8 mouse cellular contexts compared by ENCODE assay signal in the genomic region with DNA sequence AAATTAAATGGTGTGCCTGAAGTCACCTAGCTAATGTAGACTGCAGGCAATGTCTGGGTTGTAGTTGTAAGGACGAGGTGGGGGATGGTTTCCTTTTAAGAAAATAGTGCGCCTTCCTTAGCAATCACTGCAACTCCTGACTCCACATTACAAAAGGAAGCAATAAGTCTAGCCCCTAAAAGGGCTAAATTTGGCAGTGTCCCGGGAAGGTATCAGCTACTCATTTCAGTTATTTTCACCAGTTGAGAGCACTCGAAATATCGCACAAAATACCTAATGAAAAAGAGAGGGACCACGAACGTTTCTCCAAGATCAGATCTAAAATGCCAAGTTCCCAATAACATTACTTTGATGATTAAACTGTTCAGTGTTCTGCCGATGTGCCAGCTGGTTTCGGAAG. TPM values are rescaled to one million over a fixed set of nuclear protein-coding genes. Genes with fewer than 3 reads are reported as not detected.
DNase-seq lines count a peak whose midpoint lies in the region; ATAC-seq and TF ChIP-seq lines count a peak whose summit lies in the region.

No protein-coding gene starts in this region.

- no peaks in the 10 kb centered on the region for H3K9me3 ChIP-seq in lung, postnatal 0 days (ENCODE audit: low read length)
- H3K9me3 ChIP-seq in intestine, embryonic 14.5 days (ENCODE audit: control insufficient read depth, low read length): no peaks in the 10 kb centered on the region
- no peaks in the 10 kb centered on the region for H3K9me3 ChIP-seq in neural tube, embryonic 13.5 days

- peak overlapping the region; percentile 69 for H3K4me3 ChIP-seq in heart, adult 2 months
- H3K4me3 ChIP-seq in lung, postnatal 0 days (ENCODE audit: low read depth, low read length): peak overlapping the region; percentile 44; the same call in 1 of the 2 replicates
- H3K4me3 ChIP-seq in intestine, embryonic 14.5 days (ENCODE audit: low read depth, low read length): peak overlapping the region; percentile 34
- H3K4me3 ChIP-seq in neural tube, embryonic 13.5 days: no peak overlapping the region

- no peak for ATAC-seq in lung, postnatal 0 days
- ATAC-seq in intestine, embryonic 14.5 days (replicated peaks; ENCODE audit: low FRiP score, low TSS enrichment, low read depth): no peak
- no peak; the same call in 1 of the 2 replicates for ATAC-seq in neural tube, embryonic 13.5 days (ENCODE audit: low read depth)

- no peak overlapping the region; the same call in 1 of the 2 replicates for H3K9ac ChIP-seq in heart, adult 2 months (ENCODE audit: low read depth, low read length)
- H3K9ac ChIP-seq in lung, postnatal 0 days (replicated peaks; ENCODE audit: low read depth): no peak overlapping the region
- no peak overlapping the region; the same call in 1 of the 2 replicates for H3K9ac ChIP-seq in intestine, embryonic 14.5 days (ENCODE audit: low read length)
- no peak overlapping the region for H3K9ac ChIP-seq in neural tube, embryonic 13.5 days

- H3K27ac ChIP-seq in heart, adult 2 months: no peak overlapping the region; the same call in 1 of the 2 replicates
- H3K27ac ChIP-seq in lung, postnatal 0 days (ENCODE audit: low read length): no peak overlapping the region
- H3K27ac ChIP-seq in intestine, embryonic 14.5 days (ENCODE audit: low read depth): no peak overlapping the region
- H3K27ac ChIP-seq in neural tube, embryonic 13.5 days (replicated peaks): no peak overlapping the region

- no peak for DNase-seq in heart, adult 2 months
- no peak for DNase-seq in heart, adult 8-10 months (ENCODE audit: low spot score)
- DNase-seq in lung, postnatal 0 days (ENCODE audit: low spot score): no peak
- DNase-seq in lung, postnatal 14 days: no peak
- DNase-seq in intestine, embryonic 14.5 days (ENCODE audit: low spot score): no peak
- no peak for DNase-seq in left cerebral cortex, adult 8-10 months (ENCODE audit: low spot score in 2 of 2)
- DNase-seq in cerebellum, postnatal 4 days (ENCODE audit: low spot score in 2 of 2): no peak

- peak overlapping the region; percentile 90; the same call in 1 of the 2 replicates for H3K4me2 ChIP-seq in lung, postnatal 0 days (replicated peaks; ENCODE audit: low read depth, low read length)
- H3K4me2 ChIP-seq in intestine, embryonic 14.5 days (ENCODE audit: low read length): peak overlapping the region; percentile 83
- peak overlapping the region; percentile 69 for H3K4me2 ChIP-seq in neural tube, embryonic 13.5 days

- H3K27me3 ChIP-seq in heart, adult 2 months (ENCODE audit: control insufficient read depth, insufficient read depth, low read length): no peaks in the 10 kb centered on the region
- H3K27me3 ChIP-seq in lung, postnatal 0 days (replicated peaks; ENCODE audit: insufficient read depth, low read length): no peaks in the 10 kb centered on the region
- peaks cover 16% of the 10 kb centered on the region for H3K27me3 ChIP-seq in intestine, embryonic 14.5 days (replicated peaks; ENCODE audit: control insufficient read depth, insufficient read depth, low read length)
- H3K27me3 ChIP-seq in neural tube, embryonic 13.5 days: peaks cover 76% of the 10 kb centered on the region

- no peak for TF ChIP-seq CTCF in heart, adult 2 months (IDR thresholded peaks at IDR 0.05)
- no peak for TF ChIP-seq CTCF in lung, postnatal 0 days (IDR thresholded peaks at IDR 0.05)

- TF ChIP-seq EP300 in heart, adult 2 months (IDR thresholded peaks at IDR 0.05; ENCODE audit: insufficient read depth, low read depth, low read length): no peak
- TF ChIP-seq EP300 in lung, postnatal 0 days (IDR thresholded peaks at IDR 0.05): no peak

- intact Hi-C loops in heart, adult 2 months (cut with DNase I): loop anchor here (2.0 to 5.0 kb wide), 3 partner anchors 41 to 111 kb away; no protein-coding TSS in a partner anchor

- TF ChIP-seq POLR2A in heart, adult 2 months (IDR thresholded peaks at IDR 0.05; ENCODE audit: insufficient read depth, low read depth, low read length): no peak

- 69% methylated on average over 9 of the region's 9 CpGs for WGBS in heart, adult 2 months
- 51% methylated on average over 9 of the region's 9 CpGs for WGBS in lung, postnatal 0 days
- WGBS in intestine, embryonic 14.5 days: 51% methylated on average over 9 of the region's 9 CpGs
- WGBS in neural tube, embryonic 13.5 days: 40% methylated on average over 9 of the region's 9 CpGs

- H3K36me3 ChIP-seq in heart, adult 2 months (ENCODE audit: control insufficient read depth, insufficient read depth, low read length): no peaks in the 10 kb centered on the region
- no peaks in the 10 kb centered on the region for H3K36me3 ChIP-seq in lung, postnatal 0 days (ENCODE audit: insufficient read depth, low read length)
- H3K36me3 ChIP-seq in intestine, embryonic 14.5 days (ENCODE audit: control insufficient read depth, insufficient read depth, low read length): no peaks in the 10 kb centered on the region
- no peaks in the 10 kb centered on the region for H3K36me3 ChIP-seq in neural tube, embryonic 13.5 days

- H3K79me2 ChIP-seq in heart, adult 2 months (replicated peaks; ENCODE audit: control insufficient read depth, insufficient read depth, low read length): no peaks in the 10 kb centered on the region

- H3K4me1 ChIP-seq in heart, adult 2 months (ENCODE audit: control insufficient read depth, insufficient read depth, low read length): peaks cover 1% of the 10 kb centered on the region; the same call in 1 of the 2 replicates
- peaks cover 10% of the 10 kb centered on the region; the same call in 1 of the 2 replicates for H3K4me1 ChIP-seq in lung, postnatal 0 days (ENCODE audit: insufficient read depth, low read depth, low read length)
- peaks cover 8% of the 10 kb centered on the region for H3K4me1 ChIP-seq in intestine, embryonic 14.5 days (replicated peaks; ENCODE audit: control insufficient read depth, insufficient read depth, low read length)
- H3K4me1 ChIP-seq in neural tube, embryonic 13.5 days (replicated peaks): peaks cover 20% of the 10 kb centered on the region

RNA-seq across cellular contexts. Expression of gene Jak1, which starts 28.6 kb away (rescaled TPM):
- 10 to 100 TPM; 86.7 to 95.4 TPM for total RNA-seq in heart, adult 2 months (2021)
- polyA plus RNA-seq in heart, adult 2 months (2012; rRNA removed): 30.9 and 53.7 TPM in 2 replicates
- total RNA-seq in heart, adult 8-10 months (2022): 100 to 1,000 TPM in 1 of 4 experiments, 10 to 100 TPM in 3; 80.9 to 106 (median 90.0) TPM
- polyA plus RNA-seq in lung, postnatal 0 days (2015; fragmentation: Nextera tagmentation; extraction: Ambion mirVana): 80.0 and 86.3 TPM in 2 replicates
- 83.2 and 91.9 TPM in 2 replicates for polyA plus RNA-seq in intestine, embryonic 14.5 days (2014; fragmentation: Nextera tagmentation; extraction: Ambion mirVana)
- 68.7 and 74.6 TPM in 2 replicates for polyA plus RNA-seq in neural tube, embryonic 13.5 days (2015; fragmentation: Nextera tagmentation; extraction: Ambion mirVana)
- total RNA-seq in left cerebral cortex, adult 8-10 months (2022): 100 to 1,000 TPM; 114 to 122 (median 117) TPM
